Comparison of ENCODE assay signal across 10 mouse cellular contexts in genomic region chr19:47502563-47502962, GRCm38 (mm10). TPM values are rescaled to one million over a fixed set of nuclear protein-coding genes. Genes with fewer than 3 reads are reported as not detected.
DNase-seq lines count a peak whose midpoint lies in the region; ATAC-seq and TF ChIP-seq lines count a peak whose summit lies in the region.
"Had no signal": no experiment of that assay in that cellular context is flagged by ENCODE, and none has a peak within 500 bp of the region (broad histone marks: within the 10 kb centered on the region; RNA-seq: fewer than 3 reads in every experiment).

No protein-coding gene starts in this region.

- H3K4me2 ChIP-seq in hindbrain, embryonic 11.5 days (replicated peaks; ENCODE audit: low read depth, low read length) = no peak overlapping the region
- no peak overlapping the region for H3K4me2 ChIP-seq in hindbrain, embryonic 13.5 days
- no peak overlapping the region for H3K4me2 ChIP-seq in stomach, postnatal 0 days (replicated peaks; ENCODE audit: low read depth)

- intact Hi-C loops in gastrocnemius, postnatal 14 days (cut with DNase I; ENCODE audit: low total_unique reads) = loop anchor here (2.0 to 10.0 kb wide), 2 partner anchors 142 to 146 kb away; no protein-coding TSS in a partner anchor

- TF ChIP-seq CTCF in stomach, postnatal 0 days (IDR thresholded peaks at IDR 0.05; ENCODE audit: low read depth) = peak; percentile 82

- no peaks in the 10 kb centered on the region for H3K27me3 ChIP-seq in hindbrain, embryonic 11.5 days (ENCODE audit: control insufficient read depth, insufficient read depth, low read length)
- H3K27me3 ChIP-seq in hindbrain, embryonic 13.5 days = no peaks in the 10 kb centered on the region
- H3K27me3 ChIP-seq in stomach, postnatal 0 days (ENCODE audit: control insufficient read depth, insufficient read depth, low read length) = no peaks in the 10 kb centered on the region

- no peak overlapping the region for H3K4me3 ChIP-seq in hindbrain, embryonic 11.5 days (ENCODE audit: low read depth, low read length)
- H3K4me3 ChIP-seq in hindbrain, embryonic 13.5 days = no peak overlapping the region
- H3K4me3 ChIP-seq in stomach, postnatal 0 days (ENCODE audit: low read depth, low read length) = no peak overlapping the region
- H3K4me3 ChIP-seq: erythroblast, embryonic 14.5 days; myocyte had no signal

- no peak overlapping the region for H3K27ac ChIP-seq in hindbrain, embryonic 11.5 days (ENCODE audit: low read depth, low read length)
- H3K27ac ChIP-seq in hindbrain, embryonic 13.5 days = no peak overlapping the region
- H3K27ac ChIP-seq in stomach, postnatal 0 days (replicated peaks) = no peak overlapping the region

- DNase-seq in hindbrain, embryonic 11.5 days (ENCODE audit: low spot score) = peak; percentile 55
- peak; percentile 57 for DNase-seq in thymus, postnatal 0 days (ENCODE audit: low spot score)
- DNase-seq in thymus, adult 18-20 months = no peak
- DNase-seq in embryo, embryonic 10.5 days (ENCODE audit: low spot score) = peak; percentile 78
- DNase-seq in stomach, postnatal 0 days (ENCODE audit: low spot score) = no peak
- DNase-seq in gastrocnemius, postnatal 14 days = no peak
- no peak for DNase-seq in kidney, adult 11 months

- TF ChIP-seq EP300 in stomach, postnatal 0 days (optimal IDR thresholded peaks at IDR 0.05) = no peak

- WGBS in hindbrain, embryonic 11.5 days = 74% methylated on average over 8 of the region's 8 CpGs
- WGBS in hindbrain, embryonic 13.5 days = 75% methylated on average over 8 of the region's 8 CpGs
- WGBS in stomach, postnatal 0 days = 77% methylated on average over 8 of the region's 8 CpGs

- H3K9me3 ChIP-seq in hindbrain, embryonic 11.5 days (ENCODE audit: control insufficient read depth, low read length) = no peaks in the 10 kb centered on the region
- H3K9me3 ChIP-seq in hindbrain, embryonic 13.5 days = no peaks in the 10 kb centered on the region
- no peaks in the 10 kb centered on the region for H3K9me3 ChIP-seq in stomach, postnatal 0 days (ENCODE audit: control insufficient read depth, low read length)

- no peaks in the 10 kb centered on the region for H3K4me1 ChIP-seq in hindbrain, embryonic 11.5 days (replicated peaks; ENCODE audit: control insufficient read depth, insufficient read depth, low read length)
- peaks cover 12% of the 10 kb centered on the region for H3K4me1 ChIP-seq in hindbrain, embryonic 13.5 days (replicated peaks)
- no peaks in the 10 kb centered on the region for H3K4me1 ChIP-seq in stomach, postnatal 0 days (replicated peaks; ENCODE audit: control insufficient read depth, insufficient read depth)

- 0 out of 2 replicates have a peak, but pooled peaks have one; percentile 32 for ATAC-seq in hindbrain, embryonic 11.5 days (ENCODE audit: low FRiP score)
- ATAC-seq in hindbrain, embryonic 13.5 days (ENCODE audit: low FRiP score) = no peak
- 0 out of 2 replicates have a peak, but pooled peaks have one; percentile 5 for ATAC-seq in stomach, postnatal 0 days (ENCODE audit: low FRiP score, low TSS enrichment)

- no peaks in the 10 kb centered on the region for H3K36me3 ChIP-seq in hindbrain, embryonic 11.5 days (ENCODE audit: control insufficient read depth, insufficient read depth, low read length)
- H3K36me3 ChIP-seq in hindbrain, embryonic 13.5 days = peaks cover 4% of the 10 kb centered on the region; the same call in 1 of the 2 replicates
- H3K36me3 ChIP-seq in stomach, postnatal 0 days (ENCODE audit: control insufficient read depth, insufficient read depth, low read length) = 0 out of 2 replicates have a peak, but pooled peaks cover 3% of the 10 kb centered on the region

- H3K9ac ChIP-seq in hindbrain, embryonic 11.5 days (ENCODE audit: low read depth, low read length) = no peak overlapping the region
- H3K9ac ChIP-seq in hindbrain, embryonic 13.5 days = no peak overlapping the region
- no peak overlapping the region for H3K9ac ChIP-seq in stomach, postnatal 0 days (ENCODE audit: low read length)

RNA-seq across cellular contexts. Expression of gene Stn1, which starts 34.7 kb away (rescaled TPM):
- polyA plus RNA-seq in hindbrain, embryonic 11.5 days (2014; fragmentation: Nextera tagmentation; extraction: Ambion mirVana) = 46.8 and 55.4 TPM in 2 replicates
- polyA plus RNA-seq in hindbrain, embryonic 13.5 days (2015; fragmentation: Nextera tagmentation; extraction: Ambion mirVana) = 34.6 and 35.1 TPM in 2 replicates
- 36.0 and 36.9 TPM in 2 replicates for polyA plus RNA-seq in thymus, postnatal 0 days (2015; fragmentation: Nextera tagmentation; extraction: Ambion mirVana)
- 25.9 and 28.5 TPM in 2 replicates for polyA plus RNA-seq in stomach, postnatal 0 days (2015; fragmentation: Nextera tagmentation; extraction: Ambion mirVana)
- 10 to 100 TPM in 1 of 2 experiments, 1 to 10 TPM in 1; 6.8 to 11.2 TPM for total RNA-seq in gastrocnemius, postnatal 14 days (2021)

RNA-seq across cellular contexts. Expression of gene Sh3pxd2a, which starts 38.4 kb away (rescaled TPM):
- polyA plus RNA-seq in hindbrain, embryonic 11.5 days (2014; fragmentation: Nextera tagmentation; extraction: Ambion mirVana) = 5.5 and 6.9 TPM in 2 replicates
- polyA plus RNA-seq in hindbrain, embryonic 13.5 days (2015; fragmentation: Nextera tagmentation; extraction: Ambion mirVana) = 2.1 and 2.5 TPM in 2 replicates
- 2.0 and 2.6 TPM in 2 replicates for polyA plus RNA-seq in thymus, postnatal 0 days (2015; fragmentation: Nextera tagmentation; extraction: Ambion mirVana)
- 3.7 and 4.3 TPM in 2 replicates for polyA plus RNA-seq in stomach, postnatal 0 days (2015; fragmentation: Nextera tagmentation; extraction: Ambion mirVana)
- 10 to 100 TPM; 50.6 to 58.9 TPM for total RNA-seq in gastrocnemius, postnatal 14 days (2021)

Comparison
In these comparisons a context has a peak if more than half of its experiments do, and no peak if none do; other contexts are left out.
1. DNase-seq: peak in hindbrain, embryonic 11.5 days (single experiment), thymus, postnatal 0 days (single experiment) and embryo, embryonic 10.5 days (single experiment); none in thymus, adult 18-20 months (0 of 2), stomach, postnatal 0 days (single experiment), gastrocnemius, postnatal 14 days (single experiment) and kidney, adult 11 months (single experiment).